Mouse (Mus musculus): ENCODE measurements around the gene Cdk5r1.
A peak's percentile ranks its signal among the peaks of the same experiment; 100 is the strongest.
"Not testable (repeated sequence)": the region's sequence is repeated elsewhere in the genome, so short reads cannot be mapped to it uniquely, and the experiment has no call there.

The Cdk5r1 gene

DNA sequence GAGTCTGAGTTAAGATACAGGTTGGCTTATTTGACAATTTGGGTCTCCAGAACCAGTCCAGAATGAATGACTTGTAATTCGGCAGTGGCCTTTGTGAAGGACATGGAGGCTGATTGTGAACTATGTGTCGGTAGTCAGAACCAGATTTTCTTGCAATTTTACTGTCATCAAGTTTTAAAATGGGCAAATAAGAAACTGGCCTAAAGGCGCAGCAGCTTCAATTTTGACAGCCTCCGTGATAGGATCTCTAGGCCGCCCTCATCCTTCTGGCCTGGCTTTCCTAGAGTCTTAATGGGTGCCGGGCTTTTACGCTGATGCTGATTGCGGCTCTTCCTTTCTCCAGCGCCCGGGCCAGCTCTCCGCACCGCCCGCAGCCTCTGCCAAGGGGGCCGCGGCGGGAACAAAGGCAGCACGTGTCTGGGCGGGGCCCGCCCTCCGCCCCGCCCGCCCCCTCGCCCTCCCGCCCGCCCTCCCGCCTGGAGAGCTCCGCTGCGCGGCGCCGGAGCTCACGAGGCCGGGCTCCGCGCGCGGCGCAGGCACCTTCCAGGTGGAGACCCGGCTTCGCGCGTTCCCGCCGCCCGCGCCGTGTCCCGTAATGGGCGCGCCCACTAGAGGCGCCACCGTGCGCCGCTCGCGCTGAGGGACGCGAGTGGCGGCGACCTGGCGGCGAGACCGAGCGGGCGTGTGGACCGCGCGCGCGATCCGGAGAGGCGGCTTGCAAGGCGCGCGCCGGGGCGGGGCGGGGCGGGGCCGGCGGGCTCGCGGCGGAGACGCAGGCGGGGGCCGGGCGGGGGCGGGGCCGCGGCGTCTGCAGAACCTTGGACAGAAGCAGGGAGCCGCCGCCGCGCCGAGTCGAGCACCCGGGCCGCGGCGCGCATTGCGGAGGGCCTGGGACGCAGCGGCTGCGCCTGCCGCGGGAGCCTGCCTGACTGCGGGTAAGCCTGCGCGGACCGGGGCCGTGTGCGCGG is at the start of gene Cdk5r1:
Gene Cdk5r1, plus strand, starts transcription at position 802 of the 968 bp plus-strand sequence.
- DNase-seq: peak; percentile 93

DNA sequence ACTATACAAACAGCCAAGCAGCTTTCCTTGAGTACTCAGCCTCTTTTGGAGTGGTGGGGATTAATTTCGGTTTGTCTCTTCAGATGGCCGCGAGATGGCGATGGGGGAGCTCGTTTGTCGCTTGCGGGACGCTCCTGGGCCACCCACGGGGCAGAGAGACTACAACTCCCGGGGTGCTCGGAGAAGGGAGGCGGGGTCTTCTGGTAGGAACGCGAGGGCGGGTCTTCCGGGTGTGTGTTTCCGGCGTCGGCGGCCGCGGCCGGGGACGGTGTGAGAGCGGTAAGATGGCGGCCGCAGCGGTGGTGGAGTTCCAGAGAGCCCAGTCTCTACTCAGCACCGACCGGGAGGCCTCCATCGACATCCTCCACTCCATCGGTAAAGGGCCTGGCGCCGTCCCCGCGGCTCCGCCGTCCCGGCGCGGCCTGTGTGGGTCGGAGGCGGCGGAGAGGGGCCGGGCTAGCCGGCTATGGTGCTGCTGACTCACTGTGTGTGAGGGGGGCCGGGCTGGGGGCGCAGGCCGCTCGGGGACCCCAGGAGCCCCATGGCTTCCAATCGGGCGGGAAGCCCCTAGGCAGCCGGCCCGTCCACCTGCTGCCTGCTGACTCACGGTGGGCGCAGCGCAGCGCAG is 48.3 kb upstream of the Cdk5r1 start, which contains the start of gene Psmd11:
Gene Psmd11, plus strand, starts transcription at position 235 of the 628 bp plus-strand sequence.
- DNase-seq: peak; percentile 96

DNA sequence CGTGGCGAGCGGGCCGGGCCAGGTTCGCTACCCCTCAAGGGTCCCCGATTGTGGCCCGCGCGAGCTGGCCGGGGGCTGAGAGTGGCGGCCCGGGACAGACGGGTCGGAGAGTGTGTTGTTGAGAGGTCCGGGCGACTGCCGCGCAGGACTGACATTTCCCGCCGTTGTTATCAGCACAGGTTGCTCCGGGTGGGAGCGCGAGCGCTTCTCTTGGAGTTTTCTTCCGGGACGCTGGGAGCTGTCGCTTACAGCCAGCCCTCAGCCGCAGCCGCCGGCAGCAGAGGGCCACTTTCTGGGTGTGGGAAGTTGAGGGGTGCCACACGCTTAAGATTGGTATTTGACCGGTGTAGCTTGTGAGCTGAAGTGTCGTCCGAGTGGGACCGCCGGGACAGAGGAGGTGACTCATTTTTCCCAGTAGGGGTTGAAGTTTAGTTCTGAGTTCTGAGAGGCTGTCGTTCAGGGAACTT is 47.8 kb upstream of the Cdk5r1 start:
- peak; percentile 38 for DNase-seq

DNA sequence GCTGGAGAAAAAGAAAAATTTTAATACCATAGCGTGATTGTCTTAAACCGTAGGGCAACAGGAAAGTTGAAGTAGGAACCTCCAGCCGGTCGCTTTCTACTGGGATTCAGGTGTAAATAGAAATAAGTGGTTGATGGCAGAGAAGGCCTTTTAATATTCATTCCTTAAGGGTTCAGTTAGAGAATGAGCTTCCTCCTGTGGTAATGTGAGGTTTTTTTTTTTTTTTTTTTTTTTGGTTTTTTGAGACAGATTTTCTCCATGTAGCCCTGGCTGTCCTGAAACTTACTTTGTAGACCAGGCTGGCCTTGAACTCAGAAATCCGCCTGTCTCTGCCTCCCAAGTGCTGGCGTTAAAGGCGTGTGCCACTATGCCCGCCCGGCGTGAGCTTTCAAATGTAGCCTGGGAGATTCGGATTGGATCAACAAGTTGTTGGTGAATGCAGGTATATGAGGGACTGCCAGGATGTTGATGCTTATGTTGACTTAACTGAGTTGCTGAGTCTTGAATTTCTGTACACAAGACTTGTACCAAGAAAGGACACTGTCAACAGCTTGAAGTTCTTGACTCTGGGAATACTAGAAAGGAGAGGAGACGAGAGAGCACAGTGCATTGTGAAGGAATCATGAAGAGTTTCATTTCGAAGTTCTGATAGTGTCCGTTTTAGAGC is 47.2 kb upstream of the Cdk5r1 start:
- no peak for DNase-seq

DNA sequence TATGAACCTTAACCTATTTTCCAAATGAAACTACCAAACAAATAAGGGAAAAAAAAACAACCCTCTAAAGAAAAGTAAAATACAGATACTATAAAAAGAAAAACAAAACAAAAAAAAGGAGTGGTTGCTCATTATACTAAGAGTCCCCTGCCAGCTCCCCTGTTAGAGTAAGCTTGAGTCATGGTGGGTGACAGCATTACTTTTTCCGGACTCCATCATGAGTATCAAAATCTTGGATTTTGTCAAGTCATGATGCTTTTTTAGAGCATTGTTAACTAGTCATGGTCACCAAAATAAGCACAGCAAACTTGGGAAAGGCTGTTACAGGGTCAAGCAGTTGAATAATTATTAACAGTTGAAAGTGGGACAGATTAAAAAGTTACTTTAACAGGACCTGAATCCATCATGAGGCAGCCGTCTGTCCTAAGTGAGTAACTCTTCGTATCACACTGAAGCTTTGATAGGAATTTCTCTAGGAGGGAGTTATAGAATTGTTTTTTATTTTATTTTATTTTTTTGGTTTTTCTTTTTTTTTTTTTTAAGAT is 46.4 kb upstream of the Cdk5r1 start:
- no peak for DNase-seq

DNA sequence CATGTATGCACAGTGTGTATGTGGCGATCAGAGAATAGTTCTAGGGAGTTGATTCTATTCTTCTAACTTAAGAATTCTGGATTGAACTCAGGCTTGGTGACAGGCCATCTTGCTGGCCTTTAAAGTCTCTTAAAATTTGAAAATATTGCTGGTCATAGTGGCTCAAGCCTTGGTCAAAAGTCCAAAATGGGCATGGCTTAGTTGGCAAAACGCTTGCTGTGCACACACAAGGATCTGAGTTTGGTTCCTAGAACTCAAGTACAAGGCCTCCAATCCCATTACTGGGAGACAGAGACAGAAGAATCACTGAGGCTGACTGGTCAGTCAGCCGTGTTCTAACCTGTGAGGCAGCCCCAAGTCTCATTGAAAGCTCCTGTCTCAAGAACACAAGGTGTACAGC is 29.9 kb upstream of the Cdk5r1 start:
- DNase-seq: no peak

DNA sequence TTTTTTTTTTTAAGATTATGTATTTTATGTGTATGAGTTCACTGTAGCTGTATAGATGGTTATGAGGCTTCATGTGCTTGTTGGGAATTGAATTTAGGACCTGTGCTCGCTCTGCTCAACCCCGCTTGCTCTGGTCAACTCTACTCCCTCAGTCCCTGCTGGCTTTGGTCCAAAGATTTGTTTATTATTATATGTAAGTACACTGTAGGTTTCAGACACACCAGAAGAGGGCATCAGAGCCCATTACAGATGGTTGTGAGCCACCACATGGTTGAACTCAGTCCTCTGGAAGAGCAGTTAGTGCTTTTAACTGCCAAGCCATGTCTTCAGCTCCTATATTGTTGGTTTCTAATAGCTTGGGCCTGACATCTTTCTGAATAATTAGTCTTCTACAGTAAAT is 27.0 kb upstream of the Cdk5r1 start:
- DNase-seq: no peak

DNA sequence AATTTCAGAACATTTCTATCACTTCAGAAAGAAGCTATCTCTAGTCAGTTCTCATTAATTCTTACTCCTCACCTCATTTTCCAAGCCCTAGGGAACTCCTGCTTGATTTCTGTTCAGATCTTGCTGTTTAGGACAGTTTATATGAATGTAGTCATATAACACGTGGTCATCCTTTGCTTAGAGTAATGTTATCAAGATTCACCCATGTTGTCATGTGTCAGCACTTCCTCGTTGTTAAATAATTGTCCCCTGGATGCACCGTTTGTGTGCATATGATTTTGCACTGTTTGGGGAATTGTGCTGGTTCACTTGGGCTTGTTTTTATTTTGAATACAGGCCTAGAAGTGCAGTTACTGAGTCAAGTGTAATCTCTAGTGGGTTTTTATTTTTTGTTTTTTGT is 24.6 kb upstream of the Cdk5r1 start:
- no peak for DNase-seq

DNA sequence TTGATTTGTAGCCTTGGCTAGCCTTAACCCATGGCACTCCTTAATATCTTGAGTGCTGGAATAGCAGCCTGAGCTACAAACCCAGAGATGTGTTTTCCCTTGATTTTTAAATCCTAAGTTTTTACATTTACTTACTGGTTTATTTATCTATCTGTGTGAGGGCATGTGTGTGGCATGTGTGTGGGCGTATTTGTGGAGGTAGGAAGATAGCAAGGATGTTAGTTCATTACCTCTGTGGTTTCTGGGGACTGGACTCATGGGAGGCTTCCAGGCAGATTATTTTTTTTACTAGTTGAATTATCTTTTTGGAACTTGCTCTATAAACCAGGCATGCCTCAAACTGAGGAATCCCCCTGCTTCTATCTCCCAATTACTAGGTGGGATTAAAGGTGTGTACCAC is 23.6 kb upstream of the Cdk5r1 start:
- no peak for DNase-seq

DNA sequence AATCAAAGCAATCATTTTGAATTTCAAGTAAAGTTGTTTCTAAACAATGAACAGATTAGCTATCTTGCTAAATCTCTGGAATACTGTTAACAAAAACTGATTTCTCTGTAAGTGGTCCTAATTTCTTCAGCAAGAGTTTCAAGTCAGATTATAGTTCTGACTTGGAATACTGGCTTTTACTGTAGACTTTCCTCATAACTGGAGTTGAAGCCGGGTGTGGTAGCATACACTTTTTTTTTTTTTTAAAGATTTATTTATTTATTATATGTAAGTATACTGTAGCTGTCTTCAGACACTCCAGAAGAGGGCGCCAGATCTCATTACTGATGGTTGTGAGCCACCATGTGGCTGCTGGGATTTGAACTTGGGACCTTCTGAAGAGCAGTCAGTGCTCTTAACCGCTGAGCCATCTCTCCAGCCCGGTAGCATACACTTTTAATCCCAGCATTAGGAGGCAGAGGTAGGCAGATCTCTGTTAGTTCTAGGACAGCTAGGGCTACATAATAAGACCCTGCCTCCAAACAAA is 13.2 kb upstream of the Cdk5r1 start:
- not testable (repeated sequence) for DNase-seq

DNA sequence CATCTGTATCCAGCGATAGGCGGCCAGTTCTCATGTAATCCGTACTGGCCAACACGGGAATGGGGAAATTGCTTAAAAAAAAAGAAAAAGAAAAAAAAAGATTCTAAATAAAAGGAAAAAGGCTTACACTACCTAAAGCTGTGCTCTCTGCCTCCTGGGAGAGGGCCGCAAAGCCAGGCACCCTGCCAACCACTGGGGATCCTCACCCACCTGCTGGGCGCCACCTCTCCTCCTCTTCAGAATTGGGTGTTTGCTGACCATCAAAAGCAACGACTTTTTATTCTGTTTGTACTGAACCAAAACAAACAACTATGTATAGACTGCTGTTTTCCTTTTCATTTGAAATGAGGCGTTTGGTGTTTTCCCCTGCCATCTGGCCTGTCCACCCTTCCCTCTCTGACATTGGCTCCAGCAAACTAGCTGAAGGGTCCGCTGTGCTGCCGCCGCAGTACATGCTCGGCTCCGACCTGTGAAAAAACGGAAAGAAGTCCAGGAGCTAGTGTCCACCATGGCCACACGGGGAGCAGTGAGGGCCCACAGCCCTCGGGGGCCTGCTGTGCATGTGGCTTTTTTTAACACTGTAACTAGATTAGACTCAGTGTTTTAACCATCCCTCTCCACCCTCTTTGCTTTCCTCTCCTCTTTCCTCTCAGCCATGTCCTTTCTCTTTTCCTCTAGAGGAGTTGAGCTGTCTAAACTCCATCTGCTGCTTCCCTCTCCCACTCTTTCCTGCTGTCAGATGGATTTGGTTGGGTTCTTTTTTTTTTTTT is 4.8 kb upstream of the Cdk5r1 start:
- DNase-seq: no peak

DNA sequence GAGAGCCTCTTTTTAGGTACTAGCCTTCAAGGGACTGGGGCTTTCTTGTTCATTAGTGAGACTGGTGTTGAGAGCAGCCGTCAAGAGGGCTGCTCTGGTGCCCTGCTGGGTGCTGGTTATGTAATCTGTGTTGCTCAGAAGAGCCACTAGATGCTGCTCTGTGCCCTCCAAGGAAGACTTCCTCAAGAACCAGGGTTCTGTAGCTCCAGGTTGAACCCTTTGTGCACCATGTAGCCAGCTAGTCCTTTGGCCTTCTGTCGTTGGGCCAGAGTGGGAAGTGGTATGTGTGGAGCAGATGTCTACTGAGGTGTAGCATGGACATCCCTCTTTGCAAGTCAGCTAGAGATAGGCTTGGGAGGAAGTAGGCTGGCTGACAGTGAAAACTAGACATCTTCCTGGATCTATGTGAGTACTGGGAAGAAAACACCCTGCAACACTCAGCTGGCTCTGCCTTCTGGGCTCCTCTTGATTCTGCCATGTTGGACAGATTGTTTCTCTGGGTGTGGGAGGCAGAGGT is 2.6 kb upstream of the Cdk5r1 start:
- no peak for DNase-seq

DNA sequence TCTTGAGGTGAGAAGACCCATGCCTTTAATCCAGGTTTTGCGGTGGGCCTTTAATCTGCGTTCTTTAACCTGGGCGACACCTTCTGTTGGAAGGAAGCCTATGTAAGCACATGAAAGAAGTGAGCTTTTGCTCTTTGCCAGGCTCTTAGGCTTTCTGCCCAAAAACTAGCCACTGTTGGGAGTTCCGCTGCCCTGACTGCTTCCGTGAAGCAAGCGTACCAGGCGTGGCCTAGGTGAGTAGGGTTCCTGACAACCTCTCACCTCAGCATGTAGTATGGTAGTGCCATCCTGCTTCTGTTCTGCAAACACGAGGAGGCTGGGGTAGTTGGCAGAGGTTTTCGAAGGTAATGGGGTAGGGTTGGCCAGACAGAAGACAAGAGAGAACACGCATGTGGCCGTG is 2.0 kb upstream of the Cdk5r1 start:
- DNase-seq: no peak

DNA sequence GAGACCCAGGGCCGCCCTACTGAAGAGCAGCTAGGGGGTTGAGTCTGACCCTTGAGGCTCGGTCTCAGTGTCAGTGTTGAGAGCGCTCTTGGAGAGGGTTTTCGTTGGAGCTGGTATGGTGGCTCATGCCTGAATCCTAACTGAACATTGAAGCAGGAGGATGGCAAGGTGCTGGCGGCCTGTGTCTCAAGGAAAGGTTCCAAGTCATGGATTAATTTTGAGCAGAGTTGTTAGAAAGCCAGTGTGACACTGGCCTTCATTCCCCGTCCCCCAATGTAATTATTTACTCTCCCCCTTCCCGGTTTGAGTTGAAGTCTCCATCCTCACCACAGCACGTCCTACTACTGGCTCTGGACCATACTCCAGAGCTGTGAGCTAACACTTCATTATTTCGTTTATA is 1.3 kb upstream of the Cdk5r1 start:
- no peak for DNase-seq

DNA sequence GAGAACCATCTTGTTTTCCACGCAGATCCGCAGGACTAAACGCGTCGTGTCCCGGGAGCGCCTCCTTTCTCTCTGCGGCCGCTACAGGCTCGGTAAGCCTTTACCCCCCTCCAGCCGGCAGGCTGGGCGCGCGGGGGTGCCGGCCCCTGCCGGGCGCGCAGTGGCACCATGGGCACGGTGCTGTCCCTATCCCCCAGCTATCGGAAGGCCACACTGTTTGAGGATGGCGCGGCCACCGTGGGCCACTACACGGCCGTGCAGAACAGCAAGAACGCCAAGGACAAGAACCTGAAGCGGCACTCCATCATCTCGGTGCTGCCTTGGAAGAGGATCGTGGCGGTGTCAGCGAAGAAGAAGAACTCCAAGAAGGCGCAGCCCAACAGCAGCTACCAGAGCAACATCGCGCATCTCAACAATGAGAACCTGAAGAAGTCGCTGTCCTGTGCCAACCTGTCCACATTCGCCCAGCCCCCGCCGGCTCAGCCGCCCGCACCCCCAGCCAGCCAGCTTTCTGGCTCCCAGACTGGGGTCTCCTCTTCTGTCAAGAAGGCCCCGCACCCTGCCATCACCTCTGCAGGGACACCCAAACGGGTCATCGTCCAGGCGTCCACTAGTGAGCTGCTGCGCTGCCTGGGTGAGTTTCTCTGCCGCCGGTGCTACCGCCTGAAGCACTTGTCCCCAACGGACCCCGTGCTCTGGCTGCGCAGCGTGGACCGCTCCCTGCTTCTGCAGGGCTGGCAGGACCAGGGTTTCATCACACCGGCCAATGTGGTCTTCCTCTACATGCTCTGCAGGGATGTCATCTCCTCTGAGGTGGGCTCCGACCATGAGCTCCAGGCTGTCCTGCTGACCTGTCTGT is 747 bp downstream of the Cdk5r1 start:
- DNase-seq: no peak

DNA sequence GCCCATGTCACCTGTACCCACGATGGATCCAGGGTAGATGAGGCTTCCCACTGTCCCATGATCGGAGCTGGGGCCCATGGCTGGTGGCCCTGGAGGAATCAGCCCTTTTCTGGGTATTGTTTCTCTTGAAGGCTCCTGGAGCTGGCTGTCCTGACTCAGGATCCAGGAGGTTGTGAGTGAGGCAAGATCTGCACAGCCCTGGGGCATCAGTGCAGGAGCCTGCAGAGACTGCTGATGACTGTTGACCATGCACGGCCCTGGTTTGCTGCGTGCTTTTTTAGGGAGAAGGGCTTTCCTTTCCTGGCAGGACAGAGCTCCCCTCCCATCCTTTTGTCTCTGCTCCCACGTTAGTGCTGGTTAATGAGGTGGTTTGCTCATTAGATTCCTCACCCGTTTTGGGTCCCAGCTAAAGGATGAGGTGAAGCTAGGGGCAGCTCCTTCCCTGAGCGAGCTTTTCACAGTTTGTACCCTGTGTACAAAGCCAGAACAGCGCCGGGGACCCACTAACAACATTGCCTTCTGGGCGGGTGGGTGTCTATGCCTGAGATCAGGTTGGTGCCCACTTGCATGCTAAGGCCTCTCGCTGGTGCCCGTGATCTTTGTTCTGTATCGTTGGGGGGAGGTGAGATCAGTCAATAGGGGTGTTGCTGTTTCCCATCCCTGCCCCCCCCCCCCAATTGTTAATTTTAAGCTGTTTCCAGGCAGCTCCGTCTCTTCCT is 2.0 kb downstream of the Cdk5r1 start:
- no peak for DNase-seq

DNA sequence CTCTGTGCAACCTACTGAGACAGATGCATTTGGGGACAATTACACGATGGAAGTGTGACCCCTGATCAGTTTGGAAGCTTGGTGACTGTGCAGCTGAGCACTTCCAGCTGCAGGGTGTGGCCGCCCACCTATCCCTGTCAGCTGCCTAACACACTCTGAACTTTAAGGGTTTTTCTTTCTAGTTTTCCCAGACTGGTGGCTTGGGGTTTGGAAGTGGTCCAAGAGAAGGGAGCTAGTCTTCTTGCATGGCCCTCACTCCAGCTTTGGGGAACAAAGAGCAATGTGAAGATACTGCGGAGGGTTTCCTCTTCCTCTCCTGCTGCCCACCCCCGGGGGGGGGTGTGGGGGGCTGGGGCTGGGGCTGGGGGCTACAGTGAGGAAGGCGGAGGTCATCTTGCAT is 2.6 kb downstream of the Cdk5r1 start:
- no peak for DNase-seq

DNA sequence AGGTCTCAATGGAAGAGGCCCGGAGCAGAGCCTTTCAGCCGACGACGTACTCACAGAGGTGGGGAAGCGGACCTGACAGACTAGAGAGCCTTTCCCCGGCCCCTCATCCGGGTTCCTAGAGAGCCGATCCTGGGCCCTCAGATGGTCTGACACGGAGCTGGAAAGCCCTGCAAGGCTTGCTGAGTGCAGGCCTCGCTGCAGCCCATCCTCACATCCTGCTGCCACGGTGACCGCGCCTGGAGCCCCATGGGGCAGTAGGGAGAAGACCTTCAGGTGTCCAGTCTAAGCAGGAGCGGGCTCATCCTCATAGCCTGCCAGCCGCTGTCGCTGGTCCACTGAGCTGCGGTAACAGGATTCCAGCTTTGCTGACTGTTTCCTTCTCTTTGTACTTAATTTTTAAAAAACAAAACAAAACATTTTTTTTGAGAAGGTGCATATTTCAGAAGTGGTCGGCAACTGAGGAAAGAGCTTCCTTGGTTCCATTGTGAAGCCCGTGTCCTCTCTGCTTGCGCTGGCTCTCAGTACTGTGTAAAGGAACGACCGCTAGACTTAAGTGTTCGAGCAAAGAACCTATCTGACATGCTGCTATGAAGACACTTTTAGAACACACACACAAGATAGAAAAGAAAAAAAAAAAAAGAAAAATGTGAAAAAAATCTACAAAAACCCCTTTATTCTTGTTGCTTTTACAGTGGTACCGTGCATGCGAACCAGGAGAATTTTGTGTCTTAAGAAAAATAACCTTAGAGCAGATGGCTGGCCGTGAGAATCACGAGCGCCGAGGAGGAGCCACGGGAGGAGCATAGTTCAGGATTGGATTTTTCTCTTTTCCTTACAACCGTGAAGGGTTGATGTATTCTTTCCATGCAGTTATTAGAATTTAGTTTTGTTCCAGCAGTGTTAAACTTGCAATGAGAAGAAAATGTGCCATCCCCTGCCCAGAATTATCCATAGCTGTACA is 3.4 kb downstream of the Cdk5r1 start:
- no peak for DNase-seq

All from right cerebral cortex, postnatal 14 days (tissue).